12 mouse cellular contexts compared by ENCODE assay signal in genomic region chr16:94420498-94420897, GRCm38 (mm10). TPM values are rescaled to one million over a fixed set of nuclear protein-coding genes. Genes with fewer than 3 reads are reported as not detected.
DNase-seq lines count a peak whose midpoint lies in the region; ATAC-seq and TF ChIP-seq lines count a peak whose summit lies in the region.
"Had no signal": no experiment of that assay in that cellular context is flagged by ENCODE, and none has a peak within 500 bp of the region (broad histone marks: within the 10 kb centered on the region; RNA-seq: fewer than 3 reads in every experiment).

No protein-coding gene starts in this region.

- no peak overlapping the region for H3K4me3 ChIP-seq in hindbrain, embryonic 11.5 days (ENCODE audit: low read depth, low read length)
- no peak overlapping the region for H3K4me3 ChIP-seq in hindbrain, embryonic 16.5 days (ENCODE audit: low read length)
- no peak overlapping the region for H3K4me3 ChIP-seq in spleen, adult 2 months (ENCODE audit: extremely low read depth, insufficient read depth, insufficient read length)
- no peak overlapping the region for H3K4me3 ChIP-seq in bone marrow, adult 2 months (replicated peaks; ENCODE audit: control insufficient read depth, low read depth, low read length)
- no peak overlapping the region for H3K4me3 ChIP-seq in stomach, postnatal 0 days (ENCODE audit: low read depth, low read length)
- H3K4me3 ChIP-seq: forebrain, embryonic 13.5 days; heart, embryonic 10.5 days; hindbrain, embryonic 15.5 days had no signal

- peak; percentile 35; the same call in 1 of the 2 replicates for TF ChIP-seq CTCF in spleen, adult 2 months (IDR thresholded peaks at IDR 0.05; ENCODE audit: extremely low read depth, insufficient read depth, insufficient read length, insufficient replicate concordance)
- peak; percentile 55 for TF ChIP-seq CTCF in bone marrow, adult 2 months (IDR thresholded peaks at IDR 0.05; ENCODE audit: control insufficient read depth, insufficient read depth, low read length)
- TF ChIP-seq CTCF in stomach, postnatal 0 days (IDR thresholded peaks at IDR 0.05; ENCODE audit: low read depth): peak; percentile 59

- 96% methylated on average over 3 of the region's 3 CpGs for WGBS in hindbrain, embryonic 11.5 days
- 98% methylated on average over 3 of the region's 3 CpGs for WGBS in hindbrain, embryonic 16.5 days
- 98% methylated on average over 3 of the region's 3 CpGs for WGBS in spleen, adult 2 months
- WGBS in bone marrow, adult 2 months: 86% methylated on average over 3 of the region's 3 CpGs
- WGBS in stomach, postnatal 0 days: 94% methylated on average over 3 of the region's 3 CpGs

- H3K9ac ChIP-seq in hindbrain, embryonic 11.5 days (ENCODE audit: low read depth, low read length): no peak overlapping the region
- H3K9ac ChIP-seq in hindbrain, embryonic 16.5 days (ENCODE audit: low read depth, low read length): no peak overlapping the region
- H3K9ac ChIP-seq in stomach, postnatal 0 days (ENCODE audit: low read length): no peak overlapping the region
- H3K9ac ChIP-seq: forebrain, embryonic 13.5 days; hindbrain, embryonic 15.5 days had no signal

- H3K36me3 ChIP-seq in hindbrain, embryonic 11.5 days (ENCODE audit: control insufficient read depth, insufficient read depth, low read length): peaks cover 23% of the 10 kb centered on the region
- peaks cover 59% of the 10 kb centered on the region for H3K36me3 ChIP-seq in hindbrain, embryonic 16.5 days (ENCODE audit: control insufficient read depth, insufficient read depth, low read length)
- H3K36me3 ChIP-seq in spleen, adult 2 months (ENCODE audit: control insufficient read depth, insufficient read depth, low read length): peaks cover 31% of the 10 kb centered on the region
- H3K36me3 ChIP-seq in stomach, postnatal 0 days (ENCODE audit: control insufficient read depth, insufficient read depth, low read length): peaks cover 19% of the 10 kb centered on the region; the same call in 1 of the 2 replicates

- no peak for ATAC-seq in hindbrain, embryonic 11.5 days (ENCODE audit: low FRiP score)
- no peak for ATAC-seq in hindbrain, embryonic 16.5 days
- no peak for ATAC-seq in stomach, postnatal 0 days (ENCODE audit: low FRiP score, low TSS enrichment)
- ATAC-seq: forebrain, embryonic 13.5 days had no signal

- H3K9me3 ChIP-seq in hindbrain, embryonic 11.5 days (ENCODE audit: control insufficient read depth, low read length): no peaks in the 10 kb centered on the region
- no peaks in the 10 kb centered on the region for H3K9me3 ChIP-seq in hindbrain, embryonic 16.5 days (ENCODE audit: control insufficient read depth, low read length)
- no peaks in the 10 kb centered on the region for H3K9me3 ChIP-seq in stomach, postnatal 0 days (ENCODE audit: control insufficient read depth, low read length)
- H3K9me3 ChIP-seq: forebrain, embryonic 13.5 days; heart, embryonic 10.5 days; hindbrain, embryonic 15.5 days had no signal

- TF ChIP-seq POLR2A in spleen, adult 2 months (IDR thresholded peaks at IDR 0.05; ENCODE audit: low read depth, low read length): no peak
- TF ChIP-seq POLR2A in bone marrow, adult 2 months (IDR thresholded peaks at IDR 0.05; ENCODE audit: borderline replicate concordance, control insufficient read depth, low read depth, low read length): no peak

- TF ChIP-seq EP300 in stomach, postnatal 0 days (optimal IDR thresholded peaks at IDR 0.05): no peak

- no peaks in the 10 kb centered on the region for H3K27me3 ChIP-seq in hindbrain, embryonic 11.5 days (ENCODE audit: control insufficient read depth, insufficient read depth, low read length)
- no peaks in the 10 kb centered on the region for H3K27me3 ChIP-seq in hindbrain, embryonic 16.5 days (replicated peaks; ENCODE audit: control insufficient read depth, insufficient read depth, low read length)
- H3K27me3 ChIP-seq in spleen, adult 2 months (ENCODE audit: control insufficient read depth, insufficient read depth, low read length): no peaks in the 10 kb centered on the region
- H3K27me3 ChIP-seq in stomach, postnatal 0 days (ENCODE audit: control insufficient read depth, insufficient read depth, low read length): no peaks in the 10 kb centered on the region
- H3K27me3 ChIP-seq: forebrain, embryonic 13.5 days; hindbrain, embryonic 15.5 days had no signal

- no peak overlapping the region for H3K4me2 ChIP-seq in hindbrain, embryonic 11.5 days (replicated peaks; ENCODE audit: low read depth, low read length)
- H3K4me2 ChIP-seq in hindbrain, embryonic 16.5 days (ENCODE audit: low read length): no peak overlapping the region
- H3K4me2 ChIP-seq in stomach, postnatal 0 days (replicated peaks; ENCODE audit: low read depth): no peak overlapping the region
- H3K4me2 ChIP-seq: forebrain, embryonic 13.5 days; hindbrain, embryonic 15.5 days had no signal

- DNase-seq in hindbrain, embryonic 11.5 days (ENCODE audit: low spot score): peak; percentile 24
- DNase-seq in spleen, adult 2 months (ENCODE audit: low read depth in 1 of 2, low spot score in 2 of 2): no peak
- DNase-seq in spleen, postnatal 14 days (ENCODE audit: low spot score in 2 of 2): no peak
- DNase-seq in stomach, postnatal 0 days (ENCODE audit: low spot score): no peak
- DNase-seq in cerebellum, adult 11-12 months: no peak
- no peak for DNase-seq in heart, adult 18-20 months
- DNase-seq: layer of hippocampus, postnatal 36 days had no signal

- no peaks in the 10 kb centered on the region for H3K4me1 ChIP-seq in hindbrain, embryonic 11.5 days (replicated peaks; ENCODE audit: control insufficient read depth, insufficient read depth, low read length)
- no peaks in the 10 kb centered on the region for H3K4me1 ChIP-seq in hindbrain, embryonic 16.5 days (ENCODE audit: control insufficient read depth, insufficient read depth, low read depth, low read length)
- H3K4me1 ChIP-seq in spleen, adult 2 months (ENCODE audit: control insufficient read depth, insufficient read depth, insufficient read length): no peaks in the 10 kb centered on the region
- H3K4me1 ChIP-seq in bone marrow, adult 2 months (ENCODE audit: control insufficient read depth, insufficient read depth, low read length): no peaks in the 10 kb centered on the region
- H3K4me1 ChIP-seq in stomach, postnatal 0 days (replicated peaks; ENCODE audit: control insufficient read depth, insufficient read depth): no peaks in the 10 kb centered on the region
- H3K4me1 ChIP-seq: forebrain, embryonic 13.5 days; heart, embryonic 10.5 days; hindbrain, embryonic 15.5 days had no signal

- no peak overlapping the region for H3K27ac ChIP-seq in hindbrain, embryonic 11.5 days (ENCODE audit: low read depth, low read length)
- H3K27ac ChIP-seq in hindbrain, embryonic 16.5 days (ENCODE audit: low read depth, low read length): no peak overlapping the region
- no peak overlapping the region for H3K27ac ChIP-seq in spleen, adult 2 months (ENCODE audit: insufficient read depth, low read length)
- no peak overlapping the region for H3K27ac ChIP-seq in bone marrow, adult 2 months (ENCODE audit: control insufficient read depth, insufficient read depth, low read depth, low read length, poor library complexity)
- no peak overlapping the region for H3K27ac ChIP-seq in stomach, postnatal 0 days (replicated peaks)
- H3K27ac ChIP-seq: forebrain, embryonic 13.5 days; heart, embryonic 10.5 days; hindbrain, embryonic 15.5 days had no signal

RNA-seq across cellular contexts. Expression of gene Pigp, which starts 48.9 kb away (rescaled TPM):
- 77.0 and 90.9 TPM in 2 replicates for polyA plus RNA-seq in hindbrain, embryonic 11.5 days (2014; fragmentation: Nextera tagmentation; extraction: Ambion mirVana)
- 108 and 122 TPM in 2 replicates for polyA plus RNA-seq in hindbrain, embryonic 16.5 days (2015; fragmentation: Nextera tagmentation; extraction: Ambion mirVana)
- 8.8 and 9.7 TPM in 2 replicates for polyA plus RNA-seq in spleen, adult 2 months (2012; rRNA removed)
- polyA plus RNA-seq in bone marrow, adult 2 months (2011; ENCODE audit: insufficient read depth, insufficient read length, low replicate concordance, missing spikeins): 11.1 and 13.0 TPM in 2 replicates
- 157 TPM in 2 replicates for polyA plus RNA-seq in stomach, postnatal 0 days (2015; fragmentation: Nextera tagmentation; extraction: Ambion mirVana)
- 100 to 1,000 TPM; 119 to 125 TPM for total RNA-seq in heart, adult 18-20 months (2021)

RNA-seq across cellular contexts. Expression of gene Ttc3, which starts 50.1 kb away (rescaled TPM):
- 526 and 624 TPM in 2 replicates for polyA plus RNA-seq in hindbrain, embryonic 11.5 days (2014; fragmentation: Nextera tagmentation; extraction: Ambion mirVana)
- 889 and 920 TPM in 2 replicates for polyA plus RNA-seq in hindbrain, embryonic 16.5 days (2015; fragmentation: Nextera tagmentation; extraction: Ambion mirVana)
- polyA plus RNA-seq in spleen, adult 2 months (2012; rRNA removed): 17.5 and 21.6 TPM in 2 replicates
- 8.7 and 18.6 TPM in 2 replicates for polyA plus RNA-seq in bone marrow, adult 2 months (2011; ENCODE audit: insufficient read depth, insufficient read length, low replicate concordance, missing spikeins)
- 58.0 and 60.3 TPM in 2 replicates for polyA plus RNA-seq in stomach, postnatal 0 days (2015; fragmentation: Nextera tagmentation; extraction: Ambion mirVana)
- 10 to 100 TPM; 83.9 to 89.1 TPM for total RNA-seq in heart, adult 18-20 months (2021)
